Mouse (Mus musculus) CH12.LX (cell line): ENCODE data around the gene Nfe2l2. TPM values are rescaled to one million over a fixed set of nuclear protein-coding genes. Genes with fewer than 3 reads are reported as not detected.

ENCODE experiments used
- DNase-seq: peaks from one replicate; pipeline ENCODE4 v3.0.0-alpha.2; 2013; ENCODE audit errors: extremely low read depth
- H3K27ac ChIP-seq: 2 replicates; pipeline ENCODE4 v1.5.1; 2012; ENCODE audit warnings: low read depth, mild to moderate bottlenecking, control low read depth, moderate library complexity; ENCODE audit not compliant: insufficient read depth
- H3K27me3 ChIP-seq: replicated peaks from 2 replicates; pipeline ENCODE3; 2012; ENCODE audit warnings: inconsistent platforms
- H3K36me3 ChIP-seq, 2 experiments: replicated peaks in 1 of 2; 2 replicates each; pipeline versions ENCODE3 to v1.6.1; 2012; ENCODE audit warnings: inconsistent platforms in 1 of 2, low read length in 1 of 2, mild to moderate bottlenecking in 1 of 2, mixed read lengths in 1 of 2, moderate library complexity in 1 of 2; ENCODE audit not compliant: control insufficient read depth in 1 of 2, insufficient read depth in 1 of 2
- H3K4me1 ChIP-seq, 2 experiments: 2 replicates each; pipeline ENCODE4 v1.6.1; 2012; ENCODE audit warnings: inconsistent platforms in 1 of 2, moderate library complexity in 1 of 2; ENCODE audit not compliant: insufficient read depth in 2 of 2, control insufficient read depth in 1 of 2
- H3K4me2 ChIP-seq: 2 replicates; pipeline ENCODE4 v1.6.1; 2012; ENCODE audit warnings: low read depth, mild to moderate bottlenecking, control low read depth; ENCODE audit not compliant: poor library complexity, insufficient read depth, severe bottlenecking
- H3K4me3 ChIP-seq, 3 experiments: fragments of 150-350 bp in 1 of 3; sonication (generic) in 1 of 3; replicated peaks in 1 of 3; 2 replicates each; pipeline versions ENCODE3 to v1.5.1; 2011 to 2012; ENCODE audit warnings: low read depth in 2 of 3, low read length in 2 of 3, mild to moderate bottlenecking in 2 of 3, moderate library complexity in 2 of 3, control low read depth in 1 of 3, improper control_type of control experiment in 1 of 3, inconsistent platforms in 1 of 3, mixed read lengths in 1 of 3; ENCODE audit not compliant: poor library complexity in 1 of 3
- H3K79me2 ChIP-seq: replicated peaks from 2 replicates; pipeline ENCODE4 v1.6.1; 2012; ENCODE audit warnings: mild to moderate bottlenecking, moderate library complexity; ENCODE audit not compliant: control insufficient read depth, poor library complexity, insufficient read depth, severe bottlenecking; ENCODE audit errors: extremely low read depth
- H3K9ac ChIP-seq: 2 replicates; pipeline ENCODE4 v1.6.1; 2012; ENCODE audit warnings: low read depth, mild to moderate bottlenecking, control low read depth, moderate library complexity; ENCODE audit not compliant: insufficient read depth
- H3K9me3 ChIP-seq: replicated peaks from 2 replicates; pipeline ENCODE3; 2012; ENCODE audit warnings: low read length, inconsistent platforms, mixed read lengths
- CHD1 ChIP-seq: IDR thresholded peaks from 2 replicates; pipeline ENCODE4 v1.6.1; 2012; ENCODE audit warnings: low read depth, low read length, improper control_type of control experiment, inconsistent platforms
- GABPA ChIP-seq: IDR thresholded peaks from 2 replicates; pipeline ENCODE4 v1.6.1; 2012; ENCODE audit warnings: low read depth, low read length, improper control_type of control experiment, inconsistent platforms; ENCODE audit not compliant: insufficient replicate concordance
- HCFC1 ChIP-seq: IDR thresholded peaks from 2 replicates; pipeline ENCODE4 v1.6.1; 2012; ENCODE audit warnings: low read depth, mild to moderate bottlenecking, inconsistent platforms, low read length, improper control_type of control experiment
- JUN ChIP-seq: IDR thresholded peaks from 2 replicates; pipeline ENCODE4 v1.6.1; 2011; ENCODE audit warnings: low read depth, mild to moderate bottlenecking, low read length, improper control_type of control experiment, moderate library complexity; ENCODE audit not compliant: insufficient read depth
- KAT2A ChIP-seq: IDR thresholded peaks from 2 replicates; pipeline ENCODE4 v1.6.1; 2012; ENCODE audit warnings: low read length, improper control_type of control experiment, inconsistent platforms; ENCODE audit not compliant: insufficient replicate concordance
- MAX ChIP-seq: IDR thresholded peaks from 2 replicates; pipeline ENCODE4 v1.6.1; 2011; ENCODE audit warnings: low read length, improper control_type of control experiment
- MAZ ChIP-seq: IDR thresholded peaks from 2 replicates; pipeline ENCODE4 v1.6.1; 2012; ENCODE audit warnings: low read depth, mild to moderate bottlenecking, inconsistent platforms, low read length, improper control_type of control experiment, moderate library complexity
- MXI1 ChIP-seq: IDR thresholded peaks from 2 replicates; pipeline ENCODE4 v1.6.1; 2011; ENCODE audit warnings: mild to moderate bottlenecking, low read depth, low read length, improper control_type of control experiment
- MYC ChIP-seq: IDR thresholded peaks from 2 replicates; pipeline ENCODE4 v1.6.1; 2011; ENCODE audit warnings: low read depth, mild to moderate bottlenecking, improper control_type of control experiment, low read length
- NRF1 ChIP-seq: IDR thresholded peaks from 2 replicates; pipeline ENCODE4 v1.6.1; 2014; ENCODE audit warnings: low read depth, mild to moderate bottlenecking, inconsistent platforms, low read length, improper control_type of control experiment, moderate library complexity
- RAD21 ChIP-seq: IDR thresholded peaks from 2 replicates; pipeline ENCODE4 v1.6.1; 2011; ENCODE audit warnings: low read depth, mild to moderate bottlenecking, low read length, improper control_type of control experiment, moderate library complexity
- RCOR1 ChIP-seq: conservative IDR thresholded peaks from 2 replicates; pipeline ENCODE4 v1.6.1; 2012; ENCODE audit warnings: low read depth, mild to moderate bottlenecking, inconsistent platforms, low read length, improper control_type of control experiment
- SMC3 ChIP-seq: IDR thresholded peaks from 2 replicates; pipeline ENCODE4 v1.6.1; 2011; ENCODE audit warnings: low read depth, low read length, improper control_type of control experiment
- USF1 ChIP-seq: IDR thresholded peaks from 2 replicates; pipeline ENCODE4 v1.6.1; 2014; ENCODE audit warnings: low read depth, mild to moderate bottlenecking, inconsistent platforms, low read length, improper control_type of control experiment
- ZNF384 ChIP-seq: IDR thresholded peaks from 2 replicates; pipeline ENCODE4 v1.6.1; 2012; ENCODE audit warnings: low read depth, low read length, improper control_type of control experiment, inconsistent platforms
- dilution Hi-C: fragments of 300-500 bp; cut with MboI; formaldehyde crosslinking; loops from 2 replicates; pipeline ENCODE4 v1.14.3; 2020; ENCODE audit warnings: low sequenced_read_pairs; ENCODE audit not compliant: extremely low pct_unique_long_range_greater_than_20kb, extremely low pct_ligation_motif_present
- in situ Hi-C: fragments of 300-500 bp; cut with MboI; formaldehyde crosslinking; loops from 3 replicates; pipeline ENCODE4 v1.14.3; 2019; ENCODE audit warnings: low sequenced_read_pairs, low pct_ligation_motif_present, low pct_unique_long_range_greater_than_20kb, mixed read lengths
- polyA plus RNA-seq: library from polyadenylated mRNA; unstranded; fragments of >175 nt; gene quantifications from 2 replicates; pipeline ENCODE4 v1.2.1, GENCODE M21; 2012; ENCODE audit warnings: low read depth; ENCODE audit not compliant: insufficient read length
- total RNA-seq, 2 experiments: library from RNA; depleted of rRNA; stranded (reverse); fragments of 300-350 nt in 1 of 2; fragments of >200 nt in 1 of 2; gene quantifications; 2 replicates each; pipeline ENCODE4 v1.2.3; 2012 to 2014

Gene Nfe2l2
- total and polyA plus RNA-seq, 3 experiments: 11.6 to 32.6 (median 21.7) TPM

- H3K4me2 ChIP-seq: no peak overlapping the region
- peaks cover 37 to 72% of the 10 kb centered on the region in 2 experiments for H3K36me3 ChIP-seq
- peaks cover 21% of the 10 kb centered on the region for H3K79me2 ChIP-seq
- in situ Hi-C loops: no loop called here
- H3K9ac ChIP-seq: no peak overlapping the region
- no peak overlapping the region for H3K4me3 ChIP-seq
- no peaks in the 10 kb centered on the region for H3K27me3 ChIP-seq
- dilution Hi-C loops: no loop called here
- H3K27ac ChIP-seq: no peak overlapping the region
- DNase-seq: no peak
- H3K4me1 ChIP-seq: peaks cover 0 to 22% of the 10 kb centered on the region in 2 experiments; a peak in 2 of 4 replicates
- TF ChIP-seq MXI1: no peak
- no peak for TF ChIP-seq MYC
- no peak for TF ChIP-seq HCFC1
- TF ChIP-seq SMC3: no peak
- TF ChIP-seq RCOR1: no peak
- TF ChIP-seq CHD1: no peak
- no peak for TF ChIP-seq KAT2A
- TF ChIP-seq MAX: no peak
- TF ChIP-seq, all 38 proteins: peak for 0
- no peaks in the 10 kb centered on the region for H3K9me3 ChIP-seq
These were observed 27.9 kb downstream of the Nfe2l2 start for GRCm38 (mm10) chr2:75676567-75676966.

- H3K36me3 ChIP-seq: peaks cover 23 to 41% of the 10 kb centered on the region in 2 experiments
- no peak overlapping the region for H3K4me3 ChIP-seq
- H3K4me2 ChIP-seq: no peak overlapping the region
- H3K9me3 ChIP-seq: no peaks in the 10 kb centered on the region
- no peaks in the 10 kb centered on the region for H3K79me2 ChIP-seq
- H3K4me1 ChIP-seq: no peaks in the 10 kb centered on the region
- H3K27ac ChIP-seq: no peak overlapping the region
- no peaks in the 10 kb centered on the region for H3K27me3 ChIP-seq
- DNase-seq: no peak
- in situ Hi-C loops: no loop called here
- TF ChIP-seq USF1 (no peak), GABPA (no peak), JUN (no peak), NRF1 (no peak), RAD21 (no peak)
- dilution Hi-C loops: no loop called here
- no peak overlapping the region for H3K9ac ChIP-seq
These were observed 31.9 kb downstream of the Nfe2l2 start for GRCm38 (mm10) chr2:75672561-75672960.

GRCm38 (mm10) chr2:75671337-75671660 lies 33.1 kb downstream of the Nfe2l2 start:
- H3K4me1 ChIP-seq: no peaks in the 10 kb centered on the region
- H3K36me3 ChIP-seq: peaks cover 13 to 28% of the 10 kb centered on the region in 2 experiments
- H3K4me2 ChIP-seq: no peak overlapping the region
- DNase-seq: no peak
- H3K4me3 ChIP-seq: no peak overlapping the region
- no peak overlapping the region for H3K27ac ChIP-seq
- H3K9me3 ChIP-seq: no peaks in the 10 kb centered on the region
- no peak overlapping the region for H3K9ac ChIP-seq
- H3K27me3 ChIP-seq: no peaks in the 10 kb centered on the region
- in situ Hi-C loops (no loop called here), dilution Hi-C loops (no loop called here)
- no peaks in the 10 kb centered on the region; the same call in 1 of the 2 replicates for H3K79me2 ChIP-seq
- TF ChIP-seq ZNF384: 0 out of 2 replicates have a peak, but pooled peaks have one; percentile 2
- no peak for TF ChIP-seq MAZ
